Mouse (Mus musculus): ENCODE measurements around the gene Tfap2b.

DNA sequence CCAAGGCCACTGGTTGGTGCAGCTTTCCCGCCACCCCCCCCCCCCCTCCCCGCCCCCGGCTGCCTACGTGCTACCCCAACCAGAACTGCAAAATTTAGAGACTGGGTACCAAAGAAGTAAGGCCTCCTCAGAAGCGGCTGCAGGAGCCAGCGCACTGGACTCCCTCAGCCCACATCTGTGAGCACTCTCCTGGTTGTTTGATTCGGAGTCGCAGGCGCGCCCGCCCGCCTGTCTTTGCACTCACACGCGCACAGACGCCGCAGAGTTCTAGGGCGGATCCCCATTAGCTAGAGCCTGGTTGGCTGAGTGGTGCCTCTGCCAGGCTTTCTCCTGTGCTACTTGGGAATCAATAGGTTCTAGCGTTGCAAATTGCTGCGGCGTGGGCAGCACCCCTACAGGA lies 32.6 kb downstream of the Tfap2b start:
- no peak for TF ChIP-seq CTCF (IDR thresholded peaks at IDR 0.05; ENCODE audit: low read depth)
- TF ChIP-seq EP300 (IDR thresholded peaks at IDR 0.05; ENCODE audit: low read depth), result no peak
